Mouse (Mus musculus): ENCODE measurements around the gene Upk1b. TPM values are rescaled to one million over a fixed set of nuclear protein-coding genes. Genes with fewer than 3 reads are reported as not detected.
"Not testable (repeated sequence)": the region's sequence is repeated elsewhere in the genome, so short reads cannot be mapped to it uniquely, and the experiment has no call there.

The Upk1b gene
- total RNA-seq (2021) = under 1 TPM; 0.52 to 0.66 TPM

- no peak for DNase-seq
- intact Hi-C loops (cut with DNase I) = loop anchor here (10.0 kb wide), 1 partner anchor 65 kb away; no protein-coding TSS in a partner anchor
These were observed at the start of gene Upk1b for GRCm38 (mm10) chr16:38800091-38800490. Gene Upk1b (minus strand): TSS chr16:38800328.

GRCm38 (mm10) chr16:38828649-38829048, 28.5 kb upstream of the Upk1b start, which contains the start of gene 4930435E12Rik:
Gene 4930435E12Rik (minus strand): TSS chr16:38828749.
- intact Hi-C loops (cut with DNase I) = no loop called here
- no peak for DNase-seq

GRCm38 (mm10) chr16:38812521-38812920, 12.4 kb upstream of the Upk1b start:
- intact Hi-C loops (cut with DNase I) = loop anchor here (10.0 kb wide), 1 partner anchor 198 kb away; no protein-coding TSS in a partner anchor
- DNase-seq = peak; percentile 79

DNA sequence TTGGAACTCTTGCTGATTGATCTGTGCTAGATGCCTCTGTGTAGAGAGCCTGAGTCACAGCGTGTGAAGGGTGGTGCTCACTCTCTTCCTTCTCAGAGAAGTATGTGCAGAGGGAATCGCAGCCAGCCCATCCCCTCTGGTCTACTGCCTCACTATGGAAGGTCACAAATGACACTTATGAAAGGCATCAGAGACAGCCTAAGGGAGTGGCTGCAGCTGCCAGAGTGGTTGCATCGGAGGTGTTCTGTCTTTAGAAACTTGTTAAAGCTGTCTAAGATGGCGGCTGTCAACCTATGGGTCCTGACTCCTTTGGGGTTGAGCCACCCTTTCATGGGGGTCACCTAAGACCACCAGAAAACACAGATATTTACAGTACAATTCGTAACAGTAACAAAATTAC, 10.1 kb upstream of the Upk1b start:
- intact Hi-C loops (cut with DNase I) = loop anchor here (10.0 kb wide), 1 partner anchor 195 kb away; no protein-coding TSS in a partner anchor

DNA sequence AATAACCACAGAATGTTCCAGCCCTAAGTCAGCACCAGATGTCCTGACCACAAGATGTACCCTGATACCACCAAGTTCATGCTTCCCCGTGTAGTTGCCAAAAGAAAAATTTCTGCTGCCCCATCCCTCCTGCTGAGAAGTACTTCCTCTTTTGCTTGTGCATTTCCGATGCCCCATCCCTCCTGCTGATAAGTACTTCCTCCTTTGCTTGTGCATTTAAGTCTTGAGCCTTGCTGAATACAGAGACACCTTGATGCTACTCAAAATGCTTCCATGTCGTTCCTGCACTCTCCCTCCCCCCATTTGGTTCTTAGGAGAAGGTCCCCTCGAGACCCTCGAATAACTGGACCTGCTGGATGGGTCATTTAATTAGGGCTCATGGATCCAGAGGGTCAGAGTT, 7.7 kb upstream of the Upk1b start:
- DNase-seq = not testable (repeated sequence)
- intact Hi-C loops (cut with DNase I) = loop anchor here (10.0 kb wide), 1 partner anchor 73 kb away; no protein-coding TSS in a partner anchor

More for the DNA sequence above, 10.1 kb upstream of the Upk1b start:
- no peak for DNase-seq

GRCm38 (mm10) chr16:38798957-38799450, 1.1 kb downstream of the Upk1b start:
- intact Hi-C loops (cut with DNase I) = no loop called here
- DNase-seq = no peak

DNA sequence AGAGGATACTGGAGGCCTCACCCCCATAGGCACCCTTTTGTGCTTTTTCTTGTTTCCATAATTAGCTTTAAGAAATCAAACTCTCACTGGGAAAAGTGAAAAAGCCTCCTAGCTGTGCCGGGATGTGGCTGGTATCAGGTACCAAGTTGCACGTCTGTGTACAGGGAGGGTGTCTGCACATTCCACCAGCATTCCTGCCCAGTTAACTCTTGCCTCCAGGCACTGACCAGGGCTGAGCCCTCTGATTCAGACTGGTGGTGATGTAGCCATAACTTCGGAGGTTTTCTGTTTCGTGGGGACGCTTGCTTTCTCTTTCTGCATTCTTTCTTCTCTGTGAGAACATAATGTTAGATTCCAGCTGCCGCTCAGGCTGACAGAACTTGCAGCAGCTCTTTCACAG, 7.0 kb downstream of the Upk1b start:
- intact Hi-C loops (cut with DNase I) = no loop called here
- no peak for DNase-seq

DNA sequence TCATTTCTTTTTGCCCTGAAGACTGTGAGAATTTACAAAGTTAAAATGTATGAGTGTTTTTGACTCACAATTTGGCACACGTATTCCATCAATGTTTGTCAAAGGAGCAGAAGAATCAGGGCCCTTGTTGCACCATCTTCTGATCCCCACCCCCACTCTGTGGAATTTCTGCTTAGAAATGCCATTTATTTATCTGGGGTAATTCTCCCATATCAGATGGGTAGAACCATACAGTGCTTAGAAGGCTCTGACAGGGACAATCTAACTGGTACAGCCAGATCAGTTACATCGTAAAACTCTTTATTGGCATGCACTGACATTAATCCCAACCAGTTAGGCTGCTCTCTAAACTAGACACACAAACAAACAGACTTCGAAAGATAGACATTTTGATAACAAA, 10.2 kb downstream of the Upk1b start:
- intact Hi-C loops (cut with DNase I) = no loop called here
- DNase-seq = no peak

- no peak for DNase-seq
- intact Hi-C loops (cut with DNase I) = no loop called here
These were observed 11.1 kb downstream of the Upk1b start for GRCm38 (mm10) chr16:38789016-38789415.

- intact Hi-C loops (cut with DNase I) = no loop called here
- DNase-seq = no peak
These were observed 14.8 kb downstream of the Upk1b start for GRCm38 (mm10) chr16:38785301-38785700.

DNA sequence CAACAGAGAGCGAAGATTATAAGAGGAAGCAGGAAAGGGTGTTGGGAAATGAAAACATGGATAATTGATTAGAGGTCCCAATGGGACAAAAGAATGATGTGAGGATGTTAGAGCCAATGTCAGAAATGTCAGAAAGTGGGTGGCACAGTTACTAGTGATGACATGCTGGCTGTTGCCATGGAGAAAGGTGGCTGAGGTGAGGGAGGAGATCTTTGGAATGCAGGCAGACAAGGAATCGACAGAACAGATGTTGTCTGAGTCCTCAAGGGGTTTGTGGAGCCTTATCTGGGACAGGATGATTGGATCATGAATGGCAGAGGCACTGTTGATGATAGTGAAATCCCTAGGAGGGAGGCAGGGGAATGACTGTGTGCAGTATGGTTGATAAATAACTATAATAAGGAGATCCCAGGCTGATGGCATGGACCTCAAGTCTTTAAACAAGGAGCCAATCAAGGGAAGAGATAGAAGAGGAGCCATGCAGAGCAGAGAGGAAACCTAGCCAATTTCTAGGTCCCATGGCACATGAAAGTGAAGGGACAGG, 17.5 kb downstream of the Upk1b start:
- DNase-seq = no peak
- intact Hi-C loops (cut with DNase I) = no loop called here

- intact Hi-C loops (cut with DNase I) = no loop called here
- no peak for DNase-seq
These were observed 18.2 kb downstream of the Upk1b start for GRCm38 (mm10) chr16:38781946-38782345.

- intact Hi-C loops (cut with DNase I) = no loop called here
These were observed 19.1 kb downstream of the Upk1b start for GRCm38 (mm10) chr16:38780960-38781572.

GRCm38 (mm10) chr16:38776342-38776741, 23.8 kb downstream of the Upk1b start:
- DNase-seq = no peak

More at GRCm38 (mm10) chr16:38780960-38781572, 19.1 kb downstream of the Upk1b start:
- no peak for DNase-seq

GRCm38 (mm10) chr16:38774964-38775746, 25.0 kb downstream of the Upk1b start:
- no peak for DNase-seq
- intact Hi-C loops (cut with DNase I) = no loop called here

More at GRCm38 (mm10) chr16:38776342-38776741, 23.8 kb downstream of the Upk1b start:
- intact Hi-C loops (cut with DNase I) = no loop called here

DNA sequence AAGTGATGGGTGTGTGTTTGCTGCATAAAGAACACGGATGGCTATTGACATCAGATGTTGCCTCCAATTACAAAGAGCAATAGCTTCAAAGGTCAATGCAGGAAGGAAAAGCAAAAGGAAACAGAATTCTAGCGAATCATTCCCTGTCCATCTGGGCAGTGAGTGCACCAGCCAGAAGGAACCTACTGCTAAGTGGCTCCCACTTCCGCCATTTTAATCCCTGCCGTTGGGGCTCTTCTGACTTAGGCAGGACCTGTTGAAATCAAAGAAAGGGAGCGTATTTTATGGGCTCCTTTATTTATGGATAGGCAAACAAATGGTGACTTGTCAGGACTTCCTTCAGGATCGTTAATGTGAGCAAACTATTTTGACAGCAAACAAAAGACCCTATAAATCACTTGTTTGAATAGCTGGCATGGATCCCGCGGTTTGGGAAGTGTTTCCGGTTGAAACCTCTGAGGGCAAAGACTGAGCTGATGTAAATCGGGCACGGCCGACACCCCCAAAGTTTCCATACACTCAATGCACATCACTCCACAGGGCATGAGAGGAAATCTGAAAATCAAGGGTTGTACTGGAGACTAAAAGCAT, 27.1 kb downstream of the Upk1b start:
- DNase-seq = no peak
- intact Hi-C loops (cut with DNase I) = no loop called here

DNA sequence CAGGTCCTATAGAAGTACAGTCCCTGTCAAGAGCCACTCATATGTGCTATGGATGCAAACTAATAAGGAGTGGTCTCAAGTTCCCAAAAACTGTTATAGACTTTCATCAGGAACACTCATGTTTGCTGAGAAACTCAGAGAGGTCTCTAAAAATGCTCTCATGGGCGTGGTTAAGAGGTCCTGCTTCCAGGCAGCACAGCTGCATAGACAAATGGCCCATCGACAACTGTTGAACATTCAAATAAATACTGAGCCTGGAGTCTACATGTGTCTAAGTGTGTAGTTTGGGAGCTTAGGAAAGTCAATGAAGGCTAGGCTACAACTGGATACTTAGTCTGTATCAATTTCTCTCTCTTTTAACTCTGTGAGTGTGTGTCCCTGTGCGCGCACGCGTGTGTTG, 29.0 kb downstream of the Upk1b start:
- DNase-seq = no peak
- intact Hi-C loops (cut with DNase I) = no loop called here

DNA sequence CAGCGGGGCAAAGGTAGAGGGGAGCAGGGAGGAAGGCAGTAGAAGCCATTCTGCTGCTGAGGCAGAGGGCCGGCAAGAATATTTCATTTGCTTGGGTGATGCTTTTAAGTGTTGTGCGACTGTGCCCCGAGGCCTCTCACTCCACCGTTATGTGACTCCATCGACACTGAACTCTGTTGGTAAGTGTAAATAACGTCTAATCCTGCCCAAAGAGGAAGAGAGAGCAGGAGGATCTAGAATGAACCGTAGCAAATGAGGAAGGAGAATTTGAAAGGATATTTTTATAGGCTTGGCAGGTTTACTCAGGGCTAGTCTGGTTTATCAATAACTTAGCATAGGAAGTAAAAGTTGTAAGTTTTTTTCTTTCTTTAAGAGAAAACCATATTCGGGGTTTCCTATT, 30.6 kb downstream of the Upk1b start:
- intact Hi-C loops (cut with DNase I) = no loop called here
- no peak for DNase-seq

- DNase-seq = peak; percentile 26
- intact Hi-C loops (cut with DNase I) = no loop called here
These were observed 31.7 kb downstream of the Upk1b start for GRCm38 (mm10) chr16:38768386-38768785.

- DNase-seq = no peak
- intact Hi-C loops (cut with DNase I) = no loop called here
These were observed 32.4 kb downstream of the Upk1b start for GRCm38 (mm10) chr16:38767761-38768160.

GRCm38 (mm10) chr16:38766671-38767070, 33.5 kb downstream of the Upk1b start:
- no peak for DNase-seq
- intact Hi-C loops (cut with DNase I) = no loop called here
